Mouse (Mus musculus) heart, postnatal 10 days (tissue): ENCODE results near the gene Slc44a4. TPM values are rescaled to one million over a fixed set of nuclear protein-coding genes. Genes with fewer than 3 reads are reported as not detected.
A peak's percentile ranks its signal among the peaks of the same experiment; 100 is the strongest.
"Not testable (repeated sequence)": the region's sequence is repeated elsewhere in the genome, so short reads cannot be mapped to it uniquely, and the experiment has no call there.

Source experiments
- DNase-seq, 2 experiments: peaks; one replicate each; pipeline ENCODE4 v3.0.0; 2021
- intact Hi-C: fragments of 180-260 bp; cut with DNase I; formaldehyde crosslinking; loops from one replicate; pipeline ENCODE4 v1.15.1; 2025
- total RNA-seq, 2 experiments: library from RNA; stranded (reverse); gene quantifications; 2 replicates each; pipeline ENCODE4 v1.2.3; 2021

Slc44a4 gene
- total RNA-seq, 2 experiments from 2014 or later = not detected

- DNase-seq = peak in 1 of 2 experiments; percentile 24
- intact Hi-C loops = no loop called here
These were observed 15.6 kb upstream of the Slc44a4 start for GRCm38 (mm10) chr17:34898706-34899052.

DNA sequence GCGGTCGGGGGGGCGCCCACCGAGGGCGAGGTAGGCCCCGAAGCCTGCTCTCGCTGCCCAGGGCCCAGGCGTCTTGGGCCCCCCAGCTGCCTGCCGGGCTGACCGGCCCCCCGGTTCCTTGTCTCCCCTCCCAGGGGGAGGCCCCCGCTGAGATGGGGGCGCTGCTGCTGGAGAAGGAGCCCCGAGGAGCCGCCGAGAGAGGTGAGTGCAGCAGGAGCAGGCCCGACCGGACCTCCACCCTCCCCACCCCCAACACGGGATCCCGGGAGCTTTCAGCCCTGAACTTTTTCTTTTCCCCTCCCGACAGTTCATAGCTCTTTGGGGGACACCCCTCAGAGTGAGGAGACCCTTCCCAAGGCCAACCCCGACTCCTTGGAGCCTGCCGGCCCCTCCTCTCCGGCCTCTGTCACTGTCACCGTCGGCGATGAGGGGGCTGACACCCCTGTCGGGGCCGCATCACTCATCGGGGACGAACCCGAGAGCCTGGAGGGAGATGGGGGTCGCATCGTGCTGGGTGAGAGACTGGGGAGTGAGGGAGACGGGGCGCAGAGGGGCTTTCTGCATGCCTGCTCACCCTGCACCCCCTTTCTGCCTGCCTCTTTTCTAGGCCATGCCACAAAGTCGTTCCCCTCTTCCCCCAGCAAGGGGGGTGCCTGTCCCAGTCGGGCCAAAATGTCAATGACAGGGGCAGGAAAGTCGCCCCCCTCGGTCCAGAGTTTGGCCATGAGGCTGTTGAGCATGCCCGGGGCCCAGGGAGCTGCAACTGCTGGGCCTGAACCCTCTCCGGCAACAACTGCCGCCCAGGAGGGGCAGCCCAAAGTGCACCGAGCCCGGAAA, 15.0 kb upstream of the Slc44a4 start:
- DNase-seq = peak; percentile 62 to 72
- intact Hi-C loops = no loop called here

GRCm38 (mm10) chr17:34899890-34900243, 14.4 kb upstream of the Slc44a4 start:
- peak in 1 of 2 experiments; percentile 41 for DNase-seq
- intact Hi-C loops = no loop called here

GRCm38 (mm10) chr17:34900826-34901225, 13.4 kb upstream of the Slc44a4 start:
- intact Hi-C loops, DNase-seq: not testable (repeated sequence)

DNA sequence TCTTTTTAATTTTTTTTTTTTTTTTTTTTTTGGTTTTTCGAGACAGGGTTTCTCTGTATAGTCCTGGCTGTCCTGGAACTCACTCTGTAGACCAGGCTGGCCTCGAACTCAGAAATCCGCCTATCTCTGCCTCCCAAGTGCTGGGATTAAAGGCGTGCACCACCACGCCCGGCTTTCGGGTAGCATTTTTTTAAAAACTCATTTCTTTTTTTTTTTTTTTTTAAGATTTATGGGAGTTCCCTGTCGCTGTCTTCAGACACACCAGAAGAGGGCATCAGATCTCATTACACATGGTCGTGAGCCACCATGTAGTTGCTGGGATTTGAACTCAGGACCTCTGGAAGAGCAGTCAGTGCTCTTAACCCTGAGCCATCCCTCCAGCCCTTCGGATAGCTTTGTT, 12.3 kb upstream of the Slc44a4 start:
- intact Hi-C loops, DNase-seq: not testable (repeated sequence)

DNA sequence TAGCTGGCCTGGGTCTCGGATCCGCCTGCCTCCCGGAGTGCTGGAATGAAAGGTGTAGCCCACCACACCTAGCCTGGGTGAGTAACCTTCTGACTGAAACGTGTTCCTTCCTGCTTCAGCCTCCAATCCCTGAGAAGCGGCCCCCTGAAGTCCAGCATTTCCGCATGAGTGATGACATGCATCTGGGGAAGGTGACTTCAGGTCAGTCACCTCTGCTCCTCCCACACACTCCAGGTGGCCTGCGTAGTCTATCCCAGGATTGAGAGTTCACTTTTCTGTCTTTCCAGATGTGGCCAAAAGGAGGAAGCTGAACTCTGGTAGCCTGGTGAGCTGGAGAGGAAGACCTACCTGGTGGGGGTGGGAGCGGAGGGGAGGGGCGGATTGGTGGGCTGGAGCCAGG, 11.4 kb upstream of the Slc44a4 start:
- no peak for DNase-seq
- intact Hi-C loops = no loop called here

- intact Hi-C loops = loop anchor here (5.0 kb wide), 2 partner anchors 36 to 71 kb away; partner anchors contain the start of gene Lsm2
These were observed 3.3 kb upstream of the Slc44a4 start for GRCm38 (mm10) chr17:34910982-34911381.

DNA sequence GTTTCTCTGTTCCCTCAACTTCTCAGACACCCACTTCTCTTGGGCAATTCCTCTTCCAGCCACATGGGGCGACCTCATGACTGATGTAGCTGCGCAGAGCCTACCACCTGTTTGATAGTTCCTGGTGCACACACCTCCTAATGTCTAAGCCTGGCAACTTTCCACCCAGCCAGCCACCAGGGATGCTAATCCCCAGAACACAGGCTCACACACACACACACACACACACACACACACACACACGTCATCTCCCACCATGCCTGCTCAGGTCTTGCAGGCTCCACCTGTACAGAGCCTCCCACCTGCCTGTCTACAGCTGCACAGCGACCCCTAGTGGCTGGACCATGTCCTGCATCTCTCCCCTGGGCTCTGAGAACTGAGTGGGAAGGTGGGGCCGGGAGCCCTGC, 2.3 kb upstream of the Slc44a4 start:
- DNase-seq = peak; percentile 65 to 85
- intact Hi-C loops = loop anchor here (2.0 to 5.0 kb wide), 3 partner anchors 35 to 70 kb away; partner anchors contain the start of gene Lsm2

More at GRCm38 (mm10) chr17:34910982-34911381, 3.3 kb upstream of the Slc44a4 start:
- DNase-seq = no peak

- peak in 1 of 2 experiments; percentile 29 for DNase-seq
- intact Hi-C loops = no loop called here
These were observed 1.2 kb downstream of the Slc44a4 start for GRCm38 (mm10) chr17:34915410-34915831.

GRCm38 (mm10) chr17:34916316-34916715, 2.0 kb downstream of the Slc44a4 start:
- intact Hi-C loops = no loop called here
- no peak for DNase-seq

- intact Hi-C loops = no loop called here
- no peak for DNase-seq
These were observed 2.9 kb downstream of the Slc44a4 start for GRCm38 (mm10) chr17:34917188-34917587.

- intact Hi-C loops = no loop called here
- DNase-seq = no peak
These were observed 8.7 kb downstream of the Slc44a4 start for GRCm38 (mm10) chr17:34922939-34923338.

DNA sequence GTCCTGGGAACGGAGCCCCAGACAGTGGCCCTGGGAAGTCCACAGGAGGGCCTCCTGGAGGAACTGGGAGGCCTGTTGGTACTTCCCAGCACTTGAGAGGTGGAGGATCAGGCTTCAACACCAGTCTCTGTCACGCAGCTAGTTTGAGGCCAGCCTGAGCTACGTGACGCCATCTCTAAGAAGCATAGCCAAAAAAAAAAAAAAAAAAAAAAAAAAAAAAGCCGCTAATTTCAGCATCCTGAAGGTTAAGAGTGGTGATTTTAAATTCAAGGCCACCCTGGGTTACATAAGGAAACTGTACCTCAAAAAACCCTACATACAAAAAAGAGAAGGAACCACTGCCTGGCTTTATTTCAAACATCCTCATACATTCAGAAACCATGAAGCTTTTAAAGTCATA, 10.0 kb downstream of the Slc44a4 start:
- intact Hi-C loops = no loop called here
- DNase-seq = no peak

GRCm38 (mm10) chr17:34927306-34928019, 13.2 kb downstream of the Slc44a4 start:
- no peak for DNase-seq
- intact Hi-C loops = no loop called here

DNA sequence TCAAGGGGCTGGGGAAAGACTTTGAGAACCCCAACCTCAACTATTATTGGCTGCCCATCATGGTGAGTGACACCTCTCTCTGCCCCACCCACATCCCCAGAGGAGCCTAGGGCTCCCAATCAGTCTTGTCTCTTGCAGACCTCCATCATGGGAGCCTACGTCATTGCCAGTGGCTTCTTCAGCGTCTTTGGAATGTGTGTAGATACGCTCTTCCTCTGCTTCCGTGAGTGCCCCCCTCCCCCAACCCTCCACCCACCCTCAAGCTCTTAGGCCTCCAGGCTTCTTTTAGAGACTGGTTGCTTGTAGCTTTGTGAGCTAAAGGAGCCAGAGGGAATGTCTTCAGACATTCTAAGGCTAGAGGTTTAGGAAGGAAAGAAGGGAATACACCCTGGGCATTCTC, 14.6 kb downstream of the Slc44a4 start:
- intact Hi-C loops = no loop called here
- no peak for DNase-seq

DNA sequence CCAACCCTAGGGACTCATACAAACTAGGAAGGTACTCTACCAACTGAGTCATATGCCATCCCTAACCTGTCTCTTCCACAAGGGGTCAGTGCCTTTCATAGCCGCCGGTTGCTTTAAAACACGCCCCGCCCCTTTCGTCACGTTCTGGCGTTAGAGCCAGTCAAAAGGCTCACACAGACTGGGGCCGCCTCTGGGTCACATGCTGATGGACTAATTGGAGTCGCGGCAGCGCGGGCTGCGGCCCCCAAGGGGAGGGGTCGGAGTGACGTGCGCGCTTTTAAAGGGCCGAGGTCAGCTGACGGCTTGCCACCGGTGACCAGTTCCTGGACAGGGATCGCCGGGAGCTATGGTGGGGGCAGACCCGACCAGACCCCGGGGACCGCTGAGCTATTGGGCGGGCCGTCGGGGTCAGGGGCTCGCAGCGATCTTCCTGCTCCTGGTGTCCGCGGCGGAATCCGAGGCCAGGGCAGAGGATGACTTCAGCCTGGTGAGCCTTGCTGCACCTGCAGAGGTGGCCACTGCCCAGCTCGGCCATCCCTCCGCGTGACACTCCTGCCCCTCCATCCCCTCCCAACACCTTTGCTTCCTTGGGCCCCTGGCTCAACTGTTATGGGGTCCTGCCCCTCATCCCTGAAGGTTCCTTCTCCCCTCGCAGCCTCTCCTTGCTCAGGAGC, 16.9 kb downstream of the Slc44a4 start, which contains the start of gene Neu1:
Gene Neu1, plus strand, starts transcription at position 193 of the 674 bp plus-strand sequence.
- intact Hi-C loops = loop anchor here (2.0 to 5.0 kb wide), 2 partner anchors 16 to 289 kb away; partner anchors contain the start of gene Fkbpl
- peak; percentile 99 for DNase-seq

- intact Hi-C loops = loop anchor here (2.0 to 5.0 kb wide), 2 partner anchors 15 to 289 kb away; partner anchors contain the start of gene Fkbpl
- DNase-seq = peak in 1 of 2 experiments; percentile 15
These were observed 17.5 kb downstream of the Slc44a4 start for GRCm38 (mm10) chr17:34931735-34932098.

DNA sequence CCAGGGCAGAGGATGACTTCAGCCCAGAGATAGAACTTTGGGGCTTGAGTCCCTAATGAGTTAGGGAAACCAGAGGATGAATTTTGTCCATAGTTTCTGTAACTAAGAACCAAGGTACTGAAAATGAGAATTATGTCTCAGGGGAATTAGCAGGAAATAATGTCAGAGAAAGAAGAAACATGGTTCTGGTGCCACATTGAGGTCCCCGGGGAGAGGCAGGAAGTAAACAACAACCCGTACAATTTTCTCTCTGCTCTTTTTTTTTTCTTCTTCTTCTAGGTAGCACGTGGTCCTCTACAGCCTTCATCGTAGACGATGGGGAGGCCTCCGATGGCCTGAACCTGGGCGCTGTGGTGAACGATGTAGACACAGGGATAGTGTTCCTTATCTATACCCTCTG, 18.0 kb downstream of the Slc44a4 start:
- DNase-seq = no peak
- intact Hi-C loops = loop anchor here (5.0 kb wide), 1 partner anchor 290 kb away; the partner anchor contains the start of gene Fkbpl

DNA sequence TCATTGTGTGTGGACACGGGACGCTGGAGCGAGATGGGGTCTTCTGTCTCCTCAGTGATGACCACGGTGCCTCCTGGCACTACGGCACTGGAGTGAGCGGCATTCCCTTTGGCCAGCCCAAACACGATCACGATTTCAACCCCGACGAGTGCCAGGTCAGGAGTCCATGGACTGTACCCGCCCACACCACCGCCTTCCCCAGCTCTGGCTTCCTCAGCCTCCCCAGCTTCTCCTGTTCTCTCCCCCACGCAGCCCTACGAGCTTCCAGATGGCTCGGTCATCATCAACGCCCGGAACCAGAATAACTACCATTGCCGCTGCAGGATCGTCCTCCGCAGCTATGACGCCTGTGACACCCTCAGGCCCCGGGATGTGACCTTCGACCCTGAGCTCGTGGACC, 19.8 kb downstream of the Slc44a4 start:
- intact Hi-C loops = loop anchor here (5.0 kb wide), 1 partner anchor 292 kb away; the partner anchor contains the start of gene Fkbpl
- no peak for DNase-seq

DNA sequence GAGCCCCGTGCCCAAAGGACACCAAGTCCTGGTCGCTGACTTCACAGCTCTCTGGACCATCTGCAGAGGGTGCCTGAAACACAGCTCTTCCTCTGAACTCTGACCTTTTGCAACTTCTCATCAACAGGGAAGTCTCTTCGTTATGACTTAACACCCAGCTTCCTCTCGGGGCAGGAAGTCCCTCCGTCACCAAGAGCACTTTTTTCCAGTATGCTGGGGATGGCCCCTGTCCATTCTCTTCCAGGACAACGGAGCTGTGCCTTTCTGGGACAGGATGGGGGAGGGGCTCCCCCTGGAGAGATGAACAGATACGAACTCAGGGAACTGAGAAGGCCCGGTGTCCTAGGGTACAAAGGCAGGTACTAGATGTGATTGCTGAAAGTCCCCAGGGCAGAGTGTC, 20.6 kb downstream of the Slc44a4 start:
- peak in 1 of 2 experiments; percentile 30 for DNase-seq
- intact Hi-C loops = loop anchor here (5.0 kb wide), 2 partner anchors 293 to 788 kb away; partner anchors contain the start of gene Fkbpl
